Mouse (Mus musculus) heart, adult 18-20 months (tissue): Measurements from ENCODE around the gene Ccdc162. TPM values are rescaled to one million over a fixed set of nuclear protein-coding genes. Genes with fewer than 3 reads are reported as not detected.

Experiments used
- microRNA-seq, 2 experiments: library from miRNA; unstranded; fragments of <30 nt; microRNA quantifications; one replicate each; pipeline ENCODE4 v1.2.0; 2022
- total RNA-seq, 2 experiments: library from RNA; stranded (reverse); gene quantifications; 2 replicates each; pipeline ENCODE4 v1.2.3; 2021

The Ccdc162 gene
- total RNA-seq, 2 experiments from 2014 or later: 0.22 to 0.46 TPM

Small RNAs within 50 kb of the gene (microRNA-seq; reads per million reads assigned to microRNA genes)
- gene Mir3473b: 0 reads per million in 2 experiments

Other genes with a start within 250 kb of the Ccdc162 start
- gene Mical1, start 240.3 kb downstream of the Ccdc162 start, total RNA-seq: 10 to 100 TPM in 1 of 2 experiments, 1 to 10 TPM in 1; 9.5 to 13.1 TPM
- gene Smpd2, start 226.3 kb downstream of the Ccdc162 start, total RNA-seq: 10 to 100 TPM; 32.6 to 33.6 TPM
- 1 to 10 TPM in 1 of 2 experiments, under 1 TPM in 1; 0.74 to 1.9 TPM for gene Ppil6, start 226.2 kb downstream of the Ccdc162 start, total RNA-seq
- gene Cd164, start 197.2 kb downstream of the Ccdc162 start, total RNA-seq: 100 to 1,000 TPM; 131 to 151 TPM
- gene Cep57l1, start 93.2 kb upstream of the Ccdc162 start, total RNA-seq: 1 to 10 TPM; 2.0 to 2.9 TPM
- 100 to 1,000 TPM; 135 to 156 TPM for gene Sesn1, start 93.3 kb upstream of the Ccdc162 start, total RNA-seq